Mouse (Mus musculus) E14TG2a.4 (cell line): Measurements from ENCODE around the gene Ablim1.

ENCODE experiments used
- CTCF ChIP-seq: conservative IDR thresholded peaks from 2 replicates; pipeline ENCODE4 v1.5.1; 2014; ENCODE audit warnings: low read length
- NANOG ChIP-seq: IDR thresholded peaks from 2 replicates; pipeline ENCODE4 v1.6.1; 2014; ENCODE audit warnings: borderline replicate concordance, low read length, mixed read lengths
- POU5F1 ChIP-seq: IDR thresholded peaks from 2 replicates; pipeline ENCODE4 v1.6.1; 2014; ENCODE audit warnings: low read length, borderline replicate concordance

DNA sequence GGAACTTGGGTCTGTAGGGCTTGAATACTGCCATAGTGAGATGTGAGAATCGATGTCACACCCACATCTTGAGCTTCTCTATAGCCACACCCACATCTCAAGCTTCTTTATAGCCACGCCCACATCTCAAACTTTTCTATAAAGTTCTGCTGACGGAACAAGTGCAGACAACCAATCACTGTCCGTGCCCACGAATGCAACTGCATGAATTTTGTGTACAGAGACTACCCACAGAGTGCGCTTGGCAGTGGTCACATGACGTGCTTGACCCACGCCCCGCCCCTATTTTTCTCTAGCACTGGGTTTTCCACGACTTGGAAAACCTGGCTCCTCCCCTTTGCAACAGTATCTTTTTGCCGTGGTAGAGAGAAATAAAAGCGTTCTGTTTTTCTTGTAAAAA lies 71.5 kb downstream of the Ablim1 start:
- no peak for TF ChIP-seq CTCF
- TF ChIP-seq POU5F1, result no peak
- TF ChIP-seq NANOG, result no peak
